Comparison of ENCODE assay signal across 10 mouse cellular contexts in genomic region chr17:31906441-31906840, GRCm38 (mm10). TPM values are rescaled to one million over a fixed set of nuclear protein-coding genes. Genes with fewer than 3 reads are reported as not detected.
A peak's percentile ranks its signal among the peaks of the same experiment; 100 is the strongest.
DNase-seq lines count a peak whose midpoint lies in the region; ATAC-seq and TF ChIP-seq lines count a peak whose summit lies in the region.
"Had no signal": no experiment of that assay in that cellular context is flagged by ENCODE, and none has a peak within 500 bp of the region (broad histone marks: within the 10 kb centered on the region; RNA-seq: fewer than 3 reads in every experiment).

No protein-coding gene starts in this region.

- H3K9ac ChIP-seq in forebrain, embryonic 13.5 days: no peak overlapping the region
- H3K9ac ChIP-seq in hindbrain, embryonic 15.5 days: no peak overlapping the region
- no peak overlapping the region for H3K9ac ChIP-seq in hindbrain, embryonic 11.5 days (ENCODE audit: low read depth, low read length)
- H3K9ac ChIP-seq in lung, postnatal 0 days (replicated peaks; ENCODE audit: low read depth): no peak overlapping the region
- H3K9ac ChIP-seq: midbrain, embryonic 13.5 days had no signal

- 86% methylated on average over 3 of the region's 3 CpGs for WGBS in forebrain, embryonic 10.5 days
- 98% methylated on average over 3 of the region's 3 CpGs for WGBS in forebrain, embryonic 13.5 days
- WGBS in hindbrain, embryonic 15.5 days: 98% methylated on average over 3 of the region's 3 CpGs
- 90% methylated on average over 3 of the region's 3 CpGs for WGBS in hindbrain, embryonic 11.5 days
- 96% methylated on average over 3 of the region's 3 CpGs for WGBS in lung, postnatal 0 days
- WGBS in limb, embryonic 10.5 days: 84% methylated on average over 3 of the region's 3 CpGs

- peak overlapping the region; percentile 51 for H3K27ac ChIP-seq in forebrain, embryonic 10.5 days
- H3K27ac ChIP-seq in forebrain, embryonic 13.5 days: no peak overlapping the region
- H3K27ac ChIP-seq in hindbrain, embryonic 15.5 days (replicated peaks): 0 out of 2 replicates have a peak overlapping the region, but pooled peaks have one; percentile 30
- H3K27ac ChIP-seq in hindbrain, embryonic 11.5 days (ENCODE audit: low read depth, low read length): no peak overlapping the region
- peak overlapping the region; percentile 93 for H3K27ac ChIP-seq in lung, postnatal 0 days (ENCODE audit: low read length)
- H3K27ac ChIP-seq in limb, embryonic 10.5 days: peak overlapping the region; percentile 65
- H3K27ac ChIP-seq: midbrain, embryonic 13.5 days had no signal

- H3K27me3 ChIP-seq in forebrain, embryonic 10.5 days (ENCODE audit: poor library complexity, severe bottlenecking): no peaks in the 10 kb centered on the region
- H3K27me3 ChIP-seq in forebrain, embryonic 13.5 days: no peaks in the 10 kb centered on the region
- H3K27me3 ChIP-seq in hindbrain, embryonic 15.5 days: no peaks in the 10 kb centered on the region
- H3K27me3 ChIP-seq in hindbrain, embryonic 11.5 days (ENCODE audit: control insufficient read depth, insufficient read depth, low read length): no peaks in the 10 kb centered on the region
- no peaks in the 10 kb centered on the region for H3K27me3 ChIP-seq in lung, postnatal 0 days (replicated peaks; ENCODE audit: insufficient read depth, low read length)
- H3K27me3 ChIP-seq in limb, embryonic 10.5 days (ENCODE audit: low read depth, poor library complexity, severe bottlenecking): no peaks in the 10 kb centered on the region
- H3K27me3 ChIP-seq: midbrain, embryonic 13.5 days had no signal

- no peak for DNase-seq in forebrain, embryonic 10.5 days (ENCODE audit: extremely low spot score, low spot score)
- DNase-seq in hindbrain, embryonic 11.5 days (ENCODE audit: low spot score): no peak
- DNase-seq in lung, postnatal 0 days (ENCODE audit: low spot score): no peak
- no peak for DNase-seq in lung, postnatal 25 days (ENCODE audit: low spot score)
- DNase-seq in limb, embryonic 10.5 days (ENCODE audit: low spot score): no peak
- no peak for DNase-seq in adrenal gland, postnatal 25 days
- DNase-seq: cerebellum, adult 9-11 months had no signal

- no peak for ATAC-seq in forebrain, embryonic 13.5 days
- ATAC-seq in hindbrain, embryonic 15.5 days (ENCODE audit: low FRiP score, low read depth): no peak
- no peak for ATAC-seq in hindbrain, embryonic 11.5 days (ENCODE audit: low FRiP score)
- ATAC-seq in lung, postnatal 0 days: no peak
- ATAC-seq: midbrain, embryonic 13.5 days had no signal

- H3K4me3 ChIP-seq in forebrain, embryonic 10.5 days: no peak overlapping the region
- H3K4me3 ChIP-seq in forebrain, embryonic 13.5 days: no peak overlapping the region
- no peak overlapping the region for H3K4me3 ChIP-seq in hindbrain, embryonic 15.5 days
- H3K4me3 ChIP-seq in hindbrain, embryonic 11.5 days (ENCODE audit: low read depth, low read length): no peak overlapping the region
- no peak overlapping the region for H3K4me3 ChIP-seq in lung, postnatal 0 days (ENCODE audit: low read depth, low read length)
- no peak overlapping the region for H3K4me3 ChIP-seq in limb, embryonic 10.5 days
- H3K4me3 ChIP-seq: midbrain, embryonic 13.5 days had no signal

- no peak for TF ChIP-seq CTCF in lung, postnatal 0 days (IDR thresholded peaks at IDR 0.05)

- 0 out of 2 replicates have a peak, but pooled peaks cover 3% of the 10 kb centered on the region for H3K4me1 ChIP-seq in forebrain, embryonic 10.5 days
- no peaks in the 10 kb centered on the region for H3K4me1 ChIP-seq in forebrain, embryonic 13.5 days
- no peaks in the 10 kb centered on the region for H3K4me1 ChIP-seq in hindbrain, embryonic 15.5 days (replicated peaks)
- 0 out of 2 replicates have a peak, but pooled peaks cover 2% of the 10 kb centered on the region for H3K4me1 ChIP-seq in hindbrain, embryonic 11.5 days (replicated peaks; ENCODE audit: control insufficient read depth, insufficient read depth, low read length)
- H3K4me1 ChIP-seq in lung, postnatal 0 days (ENCODE audit: insufficient read depth, low read depth, low read length): peaks cover 6% of the 10 kb centered on the region
- H3K4me1 ChIP-seq in limb, embryonic 10.5 days: peaks cover 10% of the 10 kb centered on the region
- H3K4me1 ChIP-seq: midbrain, embryonic 13.5 days had no signal

- no peak overlapping the region for H3K4me2 ChIP-seq in forebrain, embryonic 13.5 days
- H3K4me2 ChIP-seq in hindbrain, embryonic 15.5 days: no peak overlapping the region
- no peak overlapping the region for H3K4me2 ChIP-seq in hindbrain, embryonic 11.5 days (replicated peaks; ENCODE audit: low read depth, low read length)
- H3K4me2 ChIP-seq in lung, postnatal 0 days (replicated peaks; ENCODE audit: low read depth, low read length): no peak overlapping the region
- H3K4me2 ChIP-seq: midbrain, embryonic 13.5 days had no signal

- no peaks in the 10 kb centered on the region for H3K36me3 ChIP-seq in forebrain, embryonic 10.5 days (replicated peaks)
- H3K36me3 ChIP-seq in forebrain, embryonic 13.5 days (ENCODE audit: poor library complexity, severe bottlenecking): no peaks in the 10 kb centered on the region
- H3K36me3 ChIP-seq in hindbrain, embryonic 15.5 days: no peaks in the 10 kb centered on the region
- H3K36me3 ChIP-seq in hindbrain, embryonic 11.5 days (ENCODE audit: control insufficient read depth, insufficient read depth, low read length): no peaks in the 10 kb centered on the region
- H3K36me3 ChIP-seq in lung, postnatal 0 days (ENCODE audit: insufficient read depth, low read length): no peaks in the 10 kb centered on the region
- H3K36me3 ChIP-seq in limb, embryonic 10.5 days: no peaks in the 10 kb centered on the region
- H3K36me3 ChIP-seq: midbrain, embryonic 13.5 days had no signal

- TF ChIP-seq EP300 in lung, postnatal 0 days (IDR thresholded peaks at IDR 0.05): no peak

- no peaks in the 10 kb centered on the region for H3K9me3 ChIP-seq in forebrain, embryonic 10.5 days
- H3K9me3 ChIP-seq in forebrain, embryonic 13.5 days (replicated peaks): no peaks in the 10 kb centered on the region
- no peaks in the 10 kb centered on the region for H3K9me3 ChIP-seq in hindbrain, embryonic 15.5 days
- no peaks in the 10 kb centered on the region for H3K9me3 ChIP-seq in hindbrain, embryonic 11.5 days (ENCODE audit: control insufficient read depth, low read length)
- no peaks in the 10 kb centered on the region for H3K9me3 ChIP-seq in lung, postnatal 0 days (ENCODE audit: low read length)
- no peaks in the 10 kb centered on the region for H3K9me3 ChIP-seq in limb, embryonic 10.5 days (replicated peaks)
- H3K9me3 ChIP-seq: midbrain, embryonic 13.5 days had no signal

RNA-seq across cellular contexts. Expression of gene Sik1, which starts 50.8 kb away (rescaled TPM):
- 10.0 and 11.4 TPM in 2 replicates for polyA plus RNA-seq in forebrain, embryonic 10.5 days (2016; fragmentation: Nextera tagmentation; extraction: Ambion mirVana)
- polyA plus RNA-seq in forebrain, embryonic 13.5 days (2015; fragmentation: Nextera tagmentation; extraction: Ambion mirVana): 13.5 and 13.8 TPM in 2 replicates
- polyA plus RNA-seq in hindbrain, embryonic 15.5 days (2015; fragmentation: Nextera tagmentation; extraction: Ambion mirVana): 20.3 and 20.9 TPM in 2 replicates
- polyA plus RNA-seq in hindbrain, embryonic 11.5 days (2014; fragmentation: Nextera tagmentation; extraction: Ambion mirVana): 12.9 and 17.9 TPM in 2 replicates
- 29.5 and 35.9 TPM in 2 replicates for polyA plus RNA-seq in lung, postnatal 0 days (2015; fragmentation: Nextera tagmentation; extraction: Ambion mirVana)
- 10.3 and 13.4 TPM in 2 replicates for polyA plus RNA-seq in limb, embryonic 10.5 days (2016; fragmentation: Nextera tagmentation; extraction: Ambion mirVana)
- total RNA-seq in adrenal gland, postnatal 25 days (2021): 16.0 and 28.2 TPM in 2 replicates

Comparison
In these comparisons a context has a peak if more than half of its experiments do, and no peak if none do; other contexts are left out.
1. H3K27ac ChIP-seq: peak in forebrain, embryonic 10.5 days (single experiment), hindbrain, embryonic 15.5 days (single experiment), lung, postnatal 0 days (single experiment) and limb, embryonic 10.5 days (single experiment); none in forebrain, embryonic 13.5 days (single experiment) and hindbrain, embryonic 11.5 days (single experiment).